Mouse (Mus musculus): ENCODE measurements around the gene Dctd.
"Not testable (repeated sequence)": the region's sequence is repeated elsewhere in the genome, so short reads cannot be mapped to it uniquely, and the experiment has no call there.

GRCm38 (mm10) chr8:48180146-48180545 lies 81.3 kb downstream of the Dctd start:
- not testable (repeated sequence) for TF ChIP-seq CTCF (IDR thresholded peaks at IDR 0.05; ENCODE audit: extremely low read depth, insufficient read length, insufficient replicate concordance, low read depth, low read length); POLR2A (IDR thresholded peaks at IDR 0.05; ENCODE audit: low read depth, low read length)
